Mouse (Mus musculus) liver, embryonic 11.5 days (tissue): ENCODE data around the gene Clnk. TPM values are rescaled to one million over a fixed set of nuclear protein-coding genes. Genes with fewer than 3 reads are reported as not detected.

Source experiments
- ATAC-seq: fragments of 200-750 bp; cut with Nextera tagmentation; replicated peaks from 2 replicates; pipeline ENCODE4 v1.8.0; 2017; ENCODE audit warnings: moderate number of reproducible peaks, mild to moderate bottlenecking, moderate TSS enrichment, moderate library complexity; ENCODE audit not compliant: low FRiP score
- DNase-seq: peaks from one replicate; pipeline ENCODE4 v3.0.0-alpha.2; 2017; ENCODE audit warnings: low spot score
- H3K27ac ChIP-seq: fragments of 300-500 bp; sonication (generic); 2 replicates; pipeline ENCODE4 v1.5.1; 2014; ENCODE audit warnings: mild to moderate bottlenecking, low read depth, low read length, control low read depth
- H3K27me3 ChIP-seq: fragments of 300-500 bp; sonication (generic); replicated peaks from 2 replicates; pipeline ENCODE4 v1.6.1; 2014; ENCODE audit warnings: low read length, mixed read lengths; ENCODE audit not compliant: control insufficient read depth, insufficient read depth
- H3K36me3 ChIP-seq: fragments of 300-500 bp; sonication (generic); 2 replicates; pipeline ENCODE4 v1.6.1; 2014; ENCODE audit warnings: mild to moderate bottlenecking, low read length, moderate library complexity, mixed read lengths; ENCODE audit not compliant: control insufficient read depth, insufficient read depth
- H3K4me1 ChIP-seq: fragments of 300-500 bp; sonication (generic); replicated peaks from 2 replicates; pipeline ENCODE4 v1.6.1; 2014; ENCODE audit warnings: low read length, mixed read lengths; ENCODE audit not compliant: control insufficient read depth, insufficient read depth
- H3K4me2 ChIP-seq: fragments of 300-500 bp; sonication (generic); 2 replicates; pipeline ENCODE4 v1.6.1; 2014; ENCODE audit warnings: mild to moderate bottlenecking, control low read depth, moderate library complexity
- H3K4me3 ChIP-seq: fragments of 300-500 bp; sonication (generic); 2 replicates; pipeline ENCODE4 v1.5.1; 2014; ENCODE audit warnings: low read depth, low read length, control low read depth
- H3K9ac ChIP-seq: fragments of 300-500 bp; sonication (generic); 2 replicates; pipeline ENCODE4 v1.6.1; 2014; ENCODE audit warnings: low read depth, low read length, control low read depth
- H3K9me3 ChIP-seq: fragments of 300-500 bp; sonication (generic); 2 replicates; pipeline ENCODE4 v1.6.1; 2016; ENCODE audit warnings: low read length, inconsistent platforms, mixed read lengths; ENCODE audit not compliant: control insufficient read depth
- WGBS: fragments of 180-500 bp; shearing (Covaris S2); extraction: QIAGEN DNeasy Blood & Tissue Kit; methylation state at CpG from one replicate; pipeline ENCODE4 v1.1.7; 2014; 5-methylcytosine and 5-hydroxymethylcytosine counted together
- polyA plus RNA-seq: library from polyadenylated mRNA; unstranded; fragments of >200 nt; fragmentation: Nextera tagmentation; extraction: Ambion mirVana; gene quantifications from 2 replicates; pipeline ENCODE4 v1.2.1, GENCODE M21; 2014

The Clnk gene
- polyA plus RNA-seq, 1 experiment from 2014 or later, result 0.10 TPM

GRCm38 (mm10) chr5:38791116-38791515 lies 85.5 kb downstream of the Clnk start:
- 76% methylated on average over 2 of the region's 2 CpGs for WGBS
- Histone ChIP-seq H3K4me1 (no peaks in the 10 kb centered on the region), H3K36me3 (no peaks in the 10 kb centered on the region), H3K9me3 (no peaks in the 10 kb centered on the region), H3K27me3 (no peaks in the 10 kb centered on the region), H3K4me2 (no peak overlapping the region), H3K4me3 (no peak overlapping the region), H3K9ac (no peak overlapping the region), H3K27ac (no peak overlapping the region)
- no peak for DNase-seq
- no peak for ATAC-seq

GRCm38 (mm10) chr5:38788820-38789219 lies 87.8 kb downstream of the Clnk start:
- Histone ChIP-seq H3K4me2 (no peak overlapping the region), H3K27me3 (no peaks in the 10 kb centered on the region), H3K9me3 (no peaks in the 10 kb centered on the region), H3K9ac (no peak overlapping the region), H3K36me3 (no peaks in the 10 kb centered on the region), H3K27ac (no peak overlapping the region), H3K4me3 (no peak overlapping the region), H3K4me1 (no peaks in the 10 kb centered on the region)
- DNase-seq (no peak), ATAC-seq (no peak)
- WGBS, result 85% methylated on average over 5 of the region's 5 CpGs

- no peaks in the 10 kb centered on the region for H3K4me1 ChIP-seq
Measured at GRCm38 (mm10) chr5:38787851-38788520, 88.6 kb downstream of the Clnk start.

GRCm38 (mm10) chr5:38786126-38786525 lies 90.5 kb downstream of the Clnk start:
- no peak for DNase-seq

More at GRCm38 (mm10) chr5:38787851-38788520, 88.6 kb downstream of the Clnk start:
- Histone ChIP-seq H3K4me3 (no peak overlapping the region), H3K27me3 (no peaks in the 10 kb centered on the region), H3K9me3 (no peaks in the 10 kb centered on the region), H3K27ac (no peak overlapping the region), H3K36me3 (no peaks in the 10 kb centered on the region), H3K4me2 (no peak overlapping the region), H3K9ac (no peak overlapping the region)
- ATAC-seq (no peak), DNase-seq (no peak)
- WGBS, result 54% methylated on average over 15 of the region's 15 CpGs

GRCm38 (mm10) chr5:38785686-38786085 lies 90.9 kb downstream of the Clnk start:
- H3K36me3 ChIP-seq, result no peaks in the 10 kb centered on the region
- no peak for DNase-seq
- 81% methylated on average over 8 of the region's 8 CpGs for WGBS

More at GRCm38 (mm10) chr5:38786126-38786525, 90.5 kb downstream of the Clnk start:
- Histone ChIP-seq H3K4me2 (no peak overlapping the region), H3K36me3 (no peaks in the 10 kb centered on the region), H3K9me3 (no peaks in the 10 kb centered on the region), H3K4me3 (no peak overlapping the region), H3K27ac (no peak overlapping the region), H3K4me1 (no peaks in the 10 kb centered on the region), H3K27me3 (no peaks in the 10 kb centered on the region), H3K9ac (no peak overlapping the region)
- ATAC-seq, result no peak
- WGBS, result 87% methylated on average over 15 of the region's 15 CpGs

GRCm38 (mm10) chr5:38781813-38782212 lies 94.8 kb downstream of the Clnk start:
- H3K9me3 ChIP-seq, result no peaks in the 10 kb centered on the region
- H3K4me3 ChIP-seq, result no peak overlapping the region
- H3K9ac ChIP-seq, result no peak overlapping the region
- DNase-seq (peak; percentile 49), ATAC-seq (no peak)
- no peaks in the 10 kb centered on the region for H3K36me3 ChIP-seq
- H3K27ac ChIP-seq, result no peak overlapping the region
- no peaks in the 10 kb centered on the region for H3K27me3 ChIP-seq
- no peak overlapping the region for H3K4me2 ChIP-seq
- WGBS, result 39% methylated on average over 4 of the region's 4 CpGs
- no peaks in the 10 kb centered on the region for H3K4me1 ChIP-seq

More at GRCm38 (mm10) chr5:38785686-38786085, 90.9 kb downstream of the Clnk start:
- Histone ChIP-seq H3K4me1 (no peaks in the 10 kb centered on the region), H3K27me3 (no peaks in the 10 kb centered on the region), H3K4me3 (no peak overlapping the region), H3K4me2 (no peak overlapping the region), H3K9me3 (no peaks in the 10 kb centered on the region), H3K9ac (no peak overlapping the region), H3K27ac (no peak overlapping the region)
- no peak for ATAC-seq

- Histone ChIP-seq H3K27ac (no peak overlapping the region), H3K4me1 (no peaks in the 10 kb centered on the region), H3K4me2 (no peak overlapping the region), H3K9ac (no peak overlapping the region), H3K36me3 (no peaks in the 10 kb centered on the region), H3K27me3 (no peaks in the 10 kb centered on the region), H3K9me3 (no peaks in the 10 kb centered on the region), H3K4me3 (no peak overlapping the region)
- WGBS, result 71% methylated on average over 8 of the region's 8 CpGs
- no peak for DNase-seq
- no peak for ATAC-seq
Measured at GRCm38 (mm10) chr5:38780631-38781030, 96.0 kb downstream of the Clnk start.

- H3K4me3 ChIP-seq, result no peak overlapping the region
- DNase-seq (no peak), ATAC-seq (no peak)
- H3K4me2 ChIP-seq, result no peak overlapping the region
- H3K27ac ChIP-seq, result no peak overlapping the region
- no peaks in the 10 kb centered on the region for H3K9me3 ChIP-seq
- no peaks in the 10 kb centered on the region for H3K27me3 ChIP-seq
- H3K9ac ChIP-seq, result no peak overlapping the region
- no peaks in the 10 kb centered on the region for H3K4me1 ChIP-seq
- no peaks in the 10 kb centered on the region for H3K36me3 ChIP-seq
- 60% methylated on average over 3 of the region's 3 CpGs for WGBS
Measured at GRCm38 (mm10) chr5:38780045-38780444, 96.6 kb downstream of the Clnk start.

GRCm38 (mm10) chr5:38775500-38775899 lies 101.1 kb downstream of the Clnk start:
- DNase-seq (no peak), ATAC-seq (no peak)
- H3K27ac ChIP-seq, result no peak overlapping the region
- H3K9me3 ChIP-seq, result no peaks in the 10 kb centered on the region
- no peak overlapping the region for H3K4me2 ChIP-seq
- H3K9ac ChIP-seq, result no peak overlapping the region
- no peaks in the 10 kb centered on the region for H3K4me1 ChIP-seq
- H3K36me3 ChIP-seq, result no peaks in the 10 kb centered on the region
- WGBS, result 78% methylated on average over 10 of the region's 10 CpGs
- H3K4me3 ChIP-seq, result no peak overlapping the region
- no peaks in the 10 kb centered on the region for H3K27me3 ChIP-seq
